Mouse (Mus musculus): ENCODE data around the gene Zyx.

Gene Zyx

DNA sequence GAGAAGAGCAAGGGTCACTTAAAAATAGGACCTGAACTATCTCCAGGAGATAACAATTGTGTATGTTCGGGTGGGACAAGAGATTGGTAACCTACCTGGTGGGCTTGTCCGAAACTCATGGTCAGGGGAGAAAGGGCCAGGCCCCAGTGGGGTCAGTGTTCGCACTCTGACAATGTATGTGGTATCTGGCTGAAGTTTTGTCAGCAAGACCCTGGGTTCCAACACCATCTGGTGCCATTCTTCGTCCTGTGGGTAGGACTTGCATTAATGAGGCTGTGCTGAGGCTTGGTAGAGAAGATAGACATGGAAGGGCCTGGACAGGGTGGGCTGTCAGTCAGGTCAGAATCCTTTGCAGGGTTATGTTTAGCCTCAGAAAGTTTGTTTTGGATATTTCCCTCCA is 14.6 kb downstream of the Zyx start:
- no peak for ATAC-seq (ENCODE audit: insufficient number of reproducible peaks, low FRiP score, low TSS enrichment)

- ATAC-seq (ENCODE audit: insufficient number of reproducible peaks, low FRiP score, low TSS enrichment), result no peak
Observed at GRCm38 (mm10) chr6:42364607-42365006, 15.2 kb downstream of the Zyx start.

- no peak for ATAC-seq (ENCODE audit: insufficient number of reproducible peaks, low FRiP score, low TSS enrichment)
Observed at GRCm38 (mm10) chr6:42365215-42365614, 15.8 kb downstream of the Zyx start.

GRCm38 (mm10) chr6:42369870-42370269 is 20.4 kb downstream of the Zyx start:
- no peak for ATAC-seq (ENCODE audit: insufficient number of reproducible peaks, low FRiP score, low TSS enrichment)

- ATAC-seq (ENCODE audit: insufficient number of reproducible peaks, low FRiP score, low TSS enrichment), result no peak
Observed at GRCm38 (mm10) chr6:42370630-42371363, 21.4 kb downstream of the Zyx start.

- no peak for ATAC-seq (ENCODE audit: insufficient number of reproducible peaks, low FRiP score, low TSS enrichment)
Observed at GRCm38 (mm10) chr6:42372001-42372400, 22.6 kb downstream of the Zyx start.

GRCm38 (mm10) chr6:42372421-42372815 is 23.0 kb downstream of the Zyx start:
- peak; percentile 22; the same call in 1 of the 2 replicates for ATAC-seq (ENCODE audit: insufficient number of reproducible peaks, low FRiP score, low TSS enrichment)

GRCm38 (mm10) chr6:42372816-42373547 is 23.6 kb downstream of the Zyx start, which contains the start of gene Epha1:
Epha1 (minus strand) TSS chr6:42373268.
- ATAC-seq (ENCODE audit: insufficient number of reproducible peaks, low FRiP score, low TSS enrichment), result peak; percentile 37

DNA sequence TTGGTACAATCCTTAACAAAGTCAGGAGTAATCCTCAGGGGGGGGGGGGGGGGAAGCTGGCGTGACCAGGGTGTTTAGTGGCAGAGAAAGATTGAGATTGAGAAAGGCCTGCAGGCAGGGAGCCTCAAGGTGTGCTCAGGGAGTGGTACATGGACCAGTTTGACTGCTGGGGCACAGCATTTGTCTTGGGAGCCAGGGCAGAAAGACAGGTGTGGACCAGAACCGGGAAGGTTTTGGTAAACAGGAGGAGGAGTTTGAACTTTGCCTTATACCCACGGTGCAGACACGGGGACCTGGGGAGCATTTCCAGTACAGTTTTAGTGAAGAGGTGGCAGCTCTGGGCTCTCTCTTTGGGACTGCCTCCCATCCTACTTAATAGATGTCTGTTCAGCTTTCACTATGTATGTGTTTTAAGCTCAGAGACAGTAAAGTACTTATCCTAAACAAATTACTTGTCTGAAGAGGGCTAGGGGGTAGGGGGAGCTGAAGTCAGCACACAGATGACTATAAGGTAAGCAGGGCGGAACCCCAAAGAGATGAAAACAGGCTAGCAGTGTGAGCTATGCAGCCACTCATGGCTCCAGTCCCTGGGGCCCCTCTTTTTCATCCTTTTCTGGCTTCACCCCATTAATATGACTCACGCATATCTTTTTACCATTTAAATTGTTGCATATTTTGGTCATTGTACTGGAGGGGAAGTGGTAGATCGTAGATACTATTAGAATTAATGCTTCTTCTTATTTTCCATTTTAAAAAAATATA is 24.4 kb downstream of the Zyx start:
- no peak; the same call in 1 of the 2 replicates for ATAC-seq (ENCODE audit: insufficient number of reproducible peaks, low FRiP score, low TSS enrichment)

GRCm38 (mm10) chr6:42374701-42375100 is 25.3 kb downstream of the Zyx start:
- no peak for ATAC-seq (ENCODE audit: insufficient number of reproducible peaks, low FRiP score, low TSS enrichment)

GRCm38 (mm10) chr6:42375131-42375530 is 25.7 kb downstream of the Zyx start:
- no peak for ATAC-seq (ENCODE audit: insufficient number of reproducible peaks, low FRiP score, low TSS enrichment)

DNA sequence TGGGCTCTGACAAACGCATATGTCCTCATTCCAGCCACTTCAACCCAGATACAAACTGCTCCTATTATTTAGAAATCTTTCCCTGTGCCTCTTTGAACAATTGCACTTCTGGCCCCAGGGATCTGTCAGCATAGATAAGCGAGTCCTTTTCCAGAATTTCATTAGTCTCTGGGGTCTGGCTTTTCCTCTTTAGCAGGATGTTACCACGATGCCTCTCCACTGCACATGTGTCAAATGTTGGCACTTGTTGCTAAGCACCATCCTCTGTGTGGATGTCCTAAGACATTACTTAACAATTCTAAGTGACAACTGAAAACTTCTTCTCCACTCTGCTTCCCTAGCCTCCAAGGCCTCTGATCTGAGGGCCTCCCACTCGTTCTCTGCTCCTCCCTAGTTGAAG is 26.6 kb downstream of the Zyx start:
- no peak for ATAC-seq (ENCODE audit: insufficient number of reproducible peaks, low FRiP score, low TSS enrichment)

DNA sequence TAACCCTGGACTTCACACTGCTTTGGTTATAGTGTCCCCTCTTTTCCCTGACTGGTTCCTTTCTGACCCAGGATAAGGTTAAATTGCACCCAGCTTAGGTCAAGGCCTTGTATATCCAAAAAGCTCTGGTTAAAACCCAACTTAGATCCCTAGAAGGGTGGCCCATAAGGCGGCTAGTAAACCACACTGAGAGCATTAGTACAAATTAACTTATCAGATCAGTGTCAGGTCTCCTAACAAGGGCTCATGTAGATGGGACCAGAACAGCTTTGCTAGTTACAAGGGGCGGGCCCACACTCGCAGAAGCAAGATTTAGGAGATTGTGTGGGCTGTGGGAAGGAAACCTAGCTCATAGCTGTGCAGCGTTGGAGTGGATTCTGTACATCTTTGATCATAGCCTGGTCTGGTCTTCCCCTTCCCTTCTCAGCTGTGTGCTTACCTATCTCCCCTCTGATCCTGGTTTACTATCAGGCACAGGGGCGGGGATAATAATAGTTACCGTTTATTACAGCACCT is 27.1 kb downstream of the Zyx start:
- ATAC-seq (ENCODE audit: insufficient number of reproducible peaks, low FRiP score, low TSS enrichment), result no peak

DNA sequence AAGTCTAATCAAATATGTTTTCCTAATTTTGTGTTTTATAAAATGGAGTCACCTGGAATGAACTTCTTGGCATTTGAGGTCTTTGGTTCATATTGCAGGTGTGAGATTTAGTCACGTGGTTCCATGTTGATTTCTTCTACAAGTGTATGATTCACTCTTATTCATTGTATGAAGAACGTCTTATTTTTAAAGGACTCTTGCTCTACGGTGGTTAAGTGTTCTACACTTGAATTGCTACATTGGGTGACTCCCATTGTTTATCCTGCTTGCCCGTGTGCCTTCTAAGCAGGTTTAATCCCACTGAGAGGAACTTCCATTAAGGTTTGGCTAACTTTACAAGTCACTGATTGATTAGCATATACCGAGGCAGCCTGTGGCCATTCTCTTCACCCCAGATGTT is 27.9 kb downstream of the Zyx start:
- ATAC-seq (ENCODE audit: insufficient number of reproducible peaks, low FRiP score, low TSS enrichment), result no peak

GRCm38 (mm10) chr6:42379551-42379950 is 30.1 kb downstream of the Zyx start:
- no peak for ATAC-seq (ENCODE audit: insufficient number of reproducible peaks, low FRiP score, low TSS enrichment)

- no peak for ATAC-seq (ENCODE audit: insufficient number of reproducible peaks, low FRiP score, low TSS enrichment)
Observed at GRCm38 (mm10) chr6:42380416-42381144, 31.1 kb downstream of the Zyx start.

- ATAC-seq (ENCODE audit: insufficient number of reproducible peaks, low FRiP score, low TSS enrichment), result no peak
Observed at GRCm38 (mm10) chr6:42381221-42381620, 31.8 kb downstream of the Zyx start.

DNA sequence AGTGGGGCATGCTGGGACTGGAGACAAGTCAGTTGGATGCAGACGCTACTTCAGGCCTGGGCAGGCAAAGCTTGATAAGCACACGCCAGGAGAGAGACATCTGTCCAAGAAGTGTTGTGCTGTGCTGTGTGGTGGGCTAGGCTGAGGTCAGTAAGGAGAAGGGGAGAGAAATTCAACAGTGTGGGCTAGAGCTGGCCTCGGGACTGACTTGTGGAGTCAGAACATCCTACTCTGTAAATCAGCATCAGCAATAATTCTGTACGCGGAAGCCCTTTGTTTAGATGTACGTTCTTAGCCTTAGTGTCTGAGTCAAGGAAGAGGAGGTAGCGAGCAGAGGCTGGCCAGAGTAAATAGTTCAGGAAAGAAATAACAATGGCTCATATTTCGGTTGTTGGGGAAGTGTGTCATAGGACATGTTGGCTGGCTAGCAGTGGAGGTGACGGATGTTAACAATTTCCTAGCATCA is 32.5 kb downstream of the Zyx start:
- ATAC-seq (ENCODE audit: insufficient number of reproducible peaks, low FRiP score, low TSS enrichment), result no peak

GRCm38 (mm10) chr6:42383360-42383759 is 33.9 kb downstream of the Zyx start:
- ATAC-seq (ENCODE audit: insufficient number of reproducible peaks, low FRiP score, low TSS enrichment), result no peak

- ATAC-seq (ENCODE audit: insufficient number of reproducible peaks, low FRiP score, low TSS enrichment), result no peak
Observed at GRCm38 (mm10) chr6:42385635-42386034, 36.2 kb downstream of the Zyx start.
